Comparison of ENCODE assay signal across 12 mouse cellular contexts in the genomic region with DNA sequence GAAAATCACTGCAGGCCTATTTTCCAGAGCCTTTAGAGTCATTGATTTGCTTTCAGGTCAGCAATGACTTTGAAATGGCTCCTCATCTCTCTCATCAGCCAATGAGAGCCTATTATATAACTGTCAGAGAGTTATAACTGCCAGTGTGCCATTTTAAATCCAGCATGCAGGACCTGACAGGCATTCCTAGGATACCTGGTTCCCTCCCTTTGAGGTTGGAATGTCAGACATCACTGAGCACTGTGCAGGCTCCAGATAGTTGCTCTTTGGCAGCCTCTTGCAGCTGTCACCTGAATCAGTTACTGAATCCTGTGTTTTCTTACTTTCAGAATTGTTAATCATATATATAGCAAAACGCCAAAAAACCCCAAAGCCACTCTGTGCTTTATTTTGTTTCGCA.
DNase-seq lines count a peak whose midpoint lies in the region; ATAC-seq lines count a peak whose summit lies in the region.
"Had no signal": no experiment of that assay in that cellular context is flagged by ENCODE, and none has a peak within 500 bp of the region (broad histone marks: within the 10 kb centered on the region; RNA-seq: fewer than 3 reads in every experiment).

No protein-coding gene starts in this region.

- H3K4me1 ChIP-seq in intestine, embryonic 15.5 days (replicated peaks), result peaks cover 11% of the 10 kb centered on the region
- peaks cover 9% of the 10 kb centered on the region for H3K4me1 ChIP-seq in stomach, embryonic 14.5 days (ENCODE audit: control insufficient read depth, insufficient read depth, low read length)

- no peak overlapping the region for H3K9ac ChIP-seq in intestine, embryonic 15.5 days
- no peak overlapping the region for H3K9ac ChIP-seq in stomach, embryonic 14.5 days (replicated peaks; ENCODE audit: low read depth, low read length)
- H3K9ac ChIP-seq: embryonic facial prominence, embryonic 15.5 days; limb, embryonic 13.5 days had no signal

- WGBS in intestine, embryonic 15.5 days, result 72% methylated on average over 2 of the region's 2 CpGs
- 73% methylated on average over 2 of the region's 2 CpGs for WGBS in stomach, embryonic 14.5 days

- DNase-seq in embryo, embryonic 10 days (ENCODE audit: low spot score), result peak; percentile 10
- no peak for DNase-seq in embryo, embryonic 9.5 days (ENCODE audit: extremely low spot score)
- DNase-seq in kidney, adult 9 months, result peak; percentile 49
- no peak for DNase-seq in kidney, postnatal 25 days
- no peak for DNase-seq in right cerebral cortex, postnatal 4 days
- no peak for DNase-seq in gastrocnemius, adult 18-20 months (ENCODE audit: low spot score)
- DNase-seq: cerebellum, adult 9-11 months; midbrain, embryonic 14.5 days had no signal

- no peaks in the 10 kb centered on the region for H3K9me3 ChIP-seq in intestine, embryonic 15.5 days
- H3K9me3 ChIP-seq in stomach, embryonic 14.5 days (ENCODE audit: control insufficient read depth, low read depth, low read length), result no peaks in the 10 kb centered on the region
- H3K9me3 ChIP-seq: embryonic facial prominence, embryonic 15.5 days; limb, embryonic 13.5 days had no signal

- no peak for ATAC-seq in intestine, embryonic 15.5 days
- no peak for ATAC-seq in stomach, embryonic 14.5 days (ENCODE audit: insufficient number of reproducible peaks, insufficient read depth, low FRiP score, low read depth)

- H3K36me3 ChIP-seq in intestine, embryonic 15.5 days, result no peaks in the 10 kb centered on the region
- H3K36me3 ChIP-seq in stomach, embryonic 14.5 days (ENCODE audit: control insufficient read depth, insufficient read depth, low read length), result no peaks in the 10 kb centered on the region
- H3K36me3 ChIP-seq: embryonic facial prominence, embryonic 15.5 days; limb, embryonic 13.5 days had no signal

- H3K4me3 ChIP-seq in intestine, embryonic 15.5 days (replicated peaks), result no peak overlapping the region
- no peak overlapping the region for H3K4me3 ChIP-seq in stomach, embryonic 14.5 days (ENCODE audit: low read depth, low read length)
- H3K4me3 ChIP-seq: embryonic facial prominence, embryonic 15.5 days; limb, embryonic 13.5 days had no signal

- H3K27ac ChIP-seq in intestine, embryonic 15.5 days, result 0 out of 2 replicates have a peak overlapping the region, but pooled peaks have one; percentile 13
- no peak overlapping the region for H3K27ac ChIP-seq in stomach, embryonic 14.5 days (ENCODE audit: low read length)
- H3K27ac ChIP-seq: embryonic facial prominence, embryonic 15.5 days; limb, embryonic 13.5 days had no signal

- H3K27me3 ChIP-seq in intestine, embryonic 15.5 days (replicated peaks), result no peaks in the 10 kb centered on the region
- H3K27me3 ChIP-seq in stomach, embryonic 14.5 days (ENCODE audit: control insufficient read depth, insufficient read depth, low read length), result no peaks in the 10 kb centered on the region
- H3K27me3 ChIP-seq: embryonic facial prominence, embryonic 15.5 days; limb, embryonic 13.5 days had no signal

- H3K4me2 ChIP-seq in intestine, embryonic 15.5 days (replicated peaks), result 0 out of 2 replicates have a peak overlapping the region, but pooled peaks have one; percentile 2
- H3K4me2 ChIP-seq in stomach, embryonic 14.5 days (replicated peaks; ENCODE audit: low read depth, low read length), result 0 out of 2 replicates have a peak overlapping the region, but pooled peaks have one; percentile 6
- H3K4me2 ChIP-seq: embryonic facial prominence, embryonic 15.5 days; limb, embryonic 13.5 days had no signal

Comparison
In these comparisons a context has a peak if more than half of its experiments do, and no peak if none do; other contexts are left out.
1. DNase-seq: peak in embryo, embryonic 10 days (single experiment) and kidney, adult 9 months (single experiment); none in embryo, embryonic 9.5 days (single experiment), kidney, postnatal 25 days (0 of 2), right cerebral cortex, postnatal 4 days (single experiment) and gastrocnemius, adult 18-20 months (single experiment).